Mouse (Mus musculus): ENCODE measurements around the gene Itpr1.

Itpr1 gene

GRCm38 (mm10) chr6:108282131-108282530 lies 69.2 kb downstream of the Itpr1 start:
- DNase-seq: no peak

DNA sequence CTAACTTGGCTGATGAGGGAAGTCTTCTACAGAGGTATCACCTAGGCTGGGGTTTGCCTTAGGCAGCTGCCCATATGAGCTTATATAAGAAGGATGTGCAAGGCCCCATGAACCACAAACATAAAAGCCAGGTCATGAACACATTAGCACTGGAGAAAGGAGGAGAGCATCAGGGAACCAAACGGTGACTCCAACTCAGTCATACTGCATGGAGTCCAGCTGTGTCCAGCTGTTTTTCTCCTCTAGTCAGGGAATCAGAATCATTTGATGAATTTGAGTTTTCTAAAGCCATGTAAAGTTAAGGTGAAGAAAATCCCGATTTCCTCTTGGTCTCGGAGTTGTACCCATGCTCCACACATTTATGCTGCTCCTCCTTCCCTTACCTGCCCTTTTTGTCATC lies 69.7 kb downstream of the Itpr1 start:
- DNase-seq: no peak

GRCm38 (mm10) chr6:108284688-108285087 lies 71.8 kb downstream of the Itpr1 start:
- no peak for DNase-seq

- no peak for DNase-seq
These were observed 76.1 kb downstream of the Itpr1 start for GRCm38 (mm10) chr6:108288979-108289378.

DNA sequence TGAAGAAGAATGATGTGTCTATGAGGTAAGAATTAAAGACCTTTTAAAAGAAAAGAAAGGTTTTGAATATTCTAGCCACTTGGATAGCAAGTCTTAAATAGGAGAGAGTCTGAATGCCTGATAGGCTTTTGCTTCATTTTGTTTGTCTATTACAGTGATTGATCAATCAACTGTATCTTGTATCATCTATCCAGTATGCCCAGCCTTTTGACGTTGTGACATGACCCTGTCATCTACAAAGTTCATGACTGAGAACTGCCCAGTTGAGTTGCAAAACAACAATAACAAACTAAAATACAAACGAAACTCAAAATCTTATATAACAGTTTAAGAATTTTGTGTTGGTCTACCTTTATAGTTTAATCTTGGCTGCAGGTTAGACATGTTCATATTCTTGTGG lies 78.1 kb downstream of the Itpr1 start:
- DNase-seq: no peak

DNA sequence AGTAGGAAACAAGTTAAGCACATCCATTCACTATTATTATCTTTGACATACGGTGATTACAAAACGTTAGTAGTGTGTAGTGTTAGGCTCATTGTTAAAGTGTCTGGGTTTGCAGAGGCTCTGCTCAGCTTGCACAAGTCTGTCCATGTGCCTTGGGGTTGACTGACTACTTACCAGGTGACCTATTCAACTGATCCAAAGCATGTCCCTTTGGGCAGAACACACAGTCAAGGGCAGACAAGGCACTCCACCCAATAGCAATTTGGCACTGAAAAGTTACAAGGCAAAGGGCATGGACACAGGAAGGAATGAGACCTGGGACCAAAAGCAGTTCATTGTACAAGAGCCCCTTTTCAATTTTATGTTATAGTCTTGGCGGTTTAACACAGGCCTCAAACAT lies 78.7 kb downstream of the Itpr1 start:
- DNase-seq: no peak

- no peak for DNase-seq
These were observed 89.0 kb downstream of the Itpr1 start for GRCm38 (mm10) chr6:108301856-108302255.

GRCm38 (mm10) chr6:108303619-108304567 lies 91.0 kb downstream of the Itpr1 start:
- no peak for DNase-seq

GRCm38 (mm10) chr6:108305171-108305779 lies 92.4 kb downstream of the Itpr1 start:
- DNase-seq: no peak

DNA sequence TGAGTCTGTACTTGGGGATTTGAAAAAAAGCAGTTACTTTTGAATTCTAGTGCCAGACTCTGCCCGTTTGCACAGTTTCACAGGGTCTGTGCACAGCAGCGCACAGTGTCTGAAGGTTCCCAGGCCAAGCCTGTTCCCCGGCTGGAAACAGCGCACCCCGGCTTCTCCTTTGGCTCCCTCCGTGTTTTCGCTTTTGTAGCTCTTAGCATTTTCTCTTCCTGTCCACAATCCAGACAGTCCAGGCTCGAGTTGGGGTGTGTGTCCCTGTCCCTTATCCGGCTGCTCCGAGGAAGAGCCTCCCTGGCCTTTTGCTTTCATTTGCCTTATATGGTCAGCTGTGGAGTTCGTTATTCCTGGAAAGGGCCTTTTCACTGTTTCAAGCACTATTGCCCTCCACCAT lies 93.3 kb downstream of the Itpr1 start:
- DNase-seq: no peak

DNA sequence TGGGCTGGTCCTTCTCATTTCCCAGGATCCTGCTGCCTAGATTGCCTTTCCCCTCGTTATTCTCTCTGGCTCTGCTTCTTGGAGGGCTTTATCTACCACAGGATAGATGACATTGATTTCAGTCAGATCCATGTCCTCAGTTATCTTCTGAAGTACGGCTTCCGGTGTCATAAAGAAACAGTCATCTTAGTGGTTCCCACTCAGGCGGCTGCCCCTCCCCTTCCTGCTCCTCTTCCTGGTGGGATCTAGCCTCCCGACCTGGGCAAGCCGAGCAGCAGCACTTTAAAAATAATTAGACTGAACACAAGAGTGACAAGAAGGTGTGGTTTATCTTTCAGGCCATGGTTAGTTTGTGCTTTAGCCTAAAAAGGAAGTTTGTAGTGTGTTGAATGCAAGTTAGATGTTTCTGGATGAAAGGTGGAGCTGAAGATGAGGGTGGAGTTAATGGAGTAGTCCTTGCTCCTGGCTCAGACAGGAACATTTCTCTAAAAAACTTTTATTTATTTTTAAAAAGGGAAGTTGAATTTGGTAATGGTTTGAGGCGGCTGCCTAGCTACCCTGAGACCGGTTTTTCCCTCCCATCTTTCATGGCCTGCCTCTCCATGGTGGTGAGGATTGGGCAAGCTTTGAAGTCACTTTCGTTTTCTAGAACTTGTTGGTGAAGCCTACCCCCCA lies 94.2 kb downstream of the Itpr1 start:
- no peak for DNase-seq

- DNase-seq: no peak
These were observed 94.9 kb downstream of the Itpr1 start for GRCm38 (mm10) chr6:108307770-108308169.

DNA sequence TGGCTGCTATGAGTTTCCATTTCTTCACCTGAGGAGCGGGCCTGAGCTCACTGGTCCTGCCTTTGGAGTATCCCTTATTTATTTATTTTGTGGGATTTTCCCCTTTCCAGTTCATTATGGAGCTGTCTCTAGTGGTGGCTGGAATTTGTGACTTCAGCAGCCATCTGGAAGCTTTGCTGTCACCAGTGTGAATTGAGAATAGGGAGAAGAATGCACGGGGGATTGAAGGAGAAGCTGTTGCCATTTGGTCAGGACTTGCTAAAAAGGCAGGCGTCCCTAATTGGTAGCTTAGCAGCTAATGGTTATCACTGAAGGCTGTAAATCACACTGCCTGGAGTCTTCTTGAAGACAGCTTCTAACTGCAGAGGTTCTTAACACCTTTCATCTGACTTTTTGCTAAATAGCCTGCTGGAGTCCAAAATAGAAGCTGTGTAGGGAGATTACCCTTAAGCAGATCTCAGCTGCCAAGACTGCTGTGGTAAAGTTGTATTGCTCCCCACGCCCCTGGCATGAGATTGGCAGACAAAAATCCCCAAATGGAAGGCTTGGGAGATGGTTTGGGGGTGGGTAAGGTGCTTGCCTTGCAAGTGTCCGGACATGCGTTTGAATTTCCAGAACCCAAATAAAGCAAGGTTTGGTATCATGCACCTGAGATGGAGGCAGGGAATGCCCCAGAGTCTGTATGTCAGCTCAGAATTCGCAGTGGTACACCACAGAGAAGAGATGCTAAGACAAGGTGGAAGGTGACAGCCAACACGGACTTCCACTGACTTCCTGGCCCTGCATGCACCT lies 96.7 kb downstream of the Itpr1 start:
- DNase-seq: no peak

DNA sequence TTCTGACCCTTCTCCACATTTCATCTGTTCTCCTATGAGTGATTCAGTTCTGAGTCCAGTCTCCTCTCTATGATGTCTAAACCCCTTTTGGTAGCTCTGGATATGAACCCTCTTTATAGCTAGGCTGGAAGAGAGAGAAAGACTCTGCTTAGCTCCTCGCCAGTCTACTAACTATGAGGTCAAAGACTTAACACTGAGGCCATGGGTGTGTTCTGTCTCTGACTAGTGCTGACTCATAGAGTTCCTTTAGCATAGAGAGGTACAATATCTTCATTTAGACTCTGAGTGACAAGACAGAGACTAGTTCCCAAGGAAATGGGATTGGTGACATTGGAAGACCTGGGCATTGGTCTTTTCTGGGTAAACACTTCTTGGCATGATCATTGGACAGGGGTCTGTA lies 100.2 kb downstream of the Itpr1 start:
- DNase-seq: no peak

DNA sequence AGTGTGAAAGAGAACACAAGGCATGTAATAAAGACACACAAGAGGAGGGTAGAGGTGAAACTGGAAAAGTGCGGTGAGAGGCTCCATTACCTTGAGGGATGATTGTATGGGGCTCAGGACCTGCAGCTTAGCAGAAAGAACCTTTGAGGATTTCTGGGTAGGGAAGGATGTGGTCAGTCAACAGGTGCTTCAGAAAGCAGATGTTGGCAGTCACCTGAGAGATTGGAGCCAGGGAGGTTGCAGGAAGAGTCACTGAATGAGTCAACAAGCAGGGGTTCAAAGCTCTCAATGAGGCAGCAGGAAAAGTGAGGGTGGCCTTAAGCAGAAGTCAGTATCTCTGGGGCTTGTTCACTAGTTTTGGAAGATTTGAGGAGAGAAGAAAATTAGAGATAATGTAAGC lies 101.1 kb downstream of the Itpr1 start:
- DNase-seq: no peak

DNA sequence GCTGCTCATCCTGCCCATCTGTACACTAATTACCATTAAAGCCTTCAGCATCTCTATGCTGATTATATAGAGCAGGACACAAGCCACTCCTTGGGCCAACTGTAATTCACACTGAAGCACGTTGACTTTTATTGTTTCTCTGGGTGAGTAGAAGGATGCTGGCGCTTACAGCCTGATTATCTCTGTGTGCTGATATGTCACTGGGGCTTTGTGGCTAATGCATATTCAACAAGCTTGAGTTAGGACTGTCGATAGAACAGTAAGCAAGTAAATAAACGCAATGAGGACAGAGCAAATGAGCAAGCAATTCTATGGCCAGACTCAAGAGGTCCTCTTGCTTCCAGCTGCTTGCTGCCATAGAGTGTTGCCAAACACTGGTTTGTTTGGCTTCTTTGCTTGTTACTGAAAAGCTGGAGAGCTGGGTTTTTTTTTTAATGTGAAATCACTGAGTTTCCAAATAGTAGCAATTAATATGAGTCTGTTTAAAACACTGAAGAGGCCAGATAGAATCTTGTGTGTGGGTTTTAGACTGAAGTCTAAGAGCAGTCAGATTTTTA lies 103.5 kb downstream of the Itpr1 start:
- DNase-seq: no peak

GRCm38 (mm10) chr6:108316951-108317350 lies 104.1 kb downstream of the Itpr1 start:
- DNase-seq: no peak

- DNase-seq: peak in 1 of 2 experiments; percentile 30
These were observed 108.8 kb downstream of the Itpr1 start for GRCm38 (mm10) chr6:108321653-108322052.

DNA sequence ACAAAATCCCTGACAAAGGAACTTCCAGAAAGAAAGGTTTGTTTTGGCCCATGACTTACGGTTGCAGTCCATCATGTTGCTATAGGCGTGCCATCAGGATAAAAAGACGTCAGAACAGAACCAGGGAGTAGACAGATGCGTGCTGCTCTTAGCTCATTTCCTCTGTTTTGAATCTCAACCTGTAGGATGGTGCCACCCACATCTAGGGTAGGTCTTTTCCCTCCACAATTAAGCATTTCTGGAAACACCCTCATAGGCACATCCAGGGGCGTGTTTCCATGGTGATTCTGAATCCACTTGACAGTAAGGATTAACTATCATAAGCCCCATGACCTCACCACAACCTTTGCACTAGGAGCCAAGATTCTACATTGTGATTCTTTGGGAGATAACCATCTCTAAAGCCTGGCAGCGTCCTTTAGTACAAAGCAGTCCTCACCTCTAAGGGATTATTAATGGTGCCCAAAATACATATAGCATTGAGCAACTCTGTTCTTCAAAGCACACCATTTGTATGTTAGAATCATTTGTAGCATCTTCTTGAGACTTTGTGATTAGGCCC lies 111.6 kb downstream of the Itpr1 start:
- no peak for DNase-seq

GRCm38 (mm10) chr6:108325400-108325799 lies 112.5 kb downstream of the Itpr1 start:
- no peak for DNase-seq

DNA sequence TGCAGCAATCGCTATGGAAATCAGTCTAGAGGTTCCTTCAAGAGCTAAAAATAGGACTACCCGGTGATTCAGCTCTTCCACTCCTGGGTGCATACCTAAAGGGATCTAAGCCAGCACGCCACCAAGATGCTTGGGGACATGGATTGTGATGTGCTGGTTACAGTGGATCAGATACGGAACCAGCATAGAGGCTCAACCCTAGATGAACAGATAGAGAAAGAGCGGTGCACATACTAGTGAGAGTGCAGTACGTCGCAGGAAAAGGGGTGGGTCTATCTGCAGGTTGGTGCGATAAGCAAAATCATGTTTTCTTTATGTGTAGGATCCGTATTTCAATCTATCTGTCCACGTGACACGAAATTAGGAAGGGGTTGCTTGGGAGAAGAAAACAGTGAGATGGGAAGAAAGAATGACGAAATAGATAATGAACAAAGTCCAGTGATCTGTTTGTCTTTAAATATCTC lies 113.1 kb downstream of the Itpr1 start:
- no peak for DNase-seq

- DNase-seq: no peak
These were observed 113.9 kb downstream of the Itpr1 start for GRCm38 (mm10) chr6:108326751-108327161.

Measured in cerebellum, postnatal 36 days (tissue).